Mouse (Mus musculus) inflammation-experienced regulatory T-cells (primary cell): ENCODE measurements around the gene Adra2a. TPM values are rescaled to one million over a fixed set of nuclear protein-coding genes. Genes with fewer than 3 reads are reported as not detected.

Experiments used
- polyA plus RNA-seq, 2 experiments: library from polyadenylated mRNA; unstranded; fragments of 100-300 nt; shearing (Covaris generic); gene quantifications; one replicate each; pipeline ENCODE4 v1.2.1; 2017

Adra2a gene
- not detected for polyA plus RNA-seq

GRCm38 (mm10) chr19:54043851-54044250, at the start of gene Adra2a:
Gene Adra2a (plus strand): TSS chr19:54044151.

Other genes starting within 250 kb of the Adra2a start
- gene Pdcd4, start 151.9 kb upstream of the Adra2a start, polyA plus RNA-seq, result 100 to 1,000 TPM; 137 to 143 TPM
- 10 to 100 TPM; 52.1 to 67.4 TPM for gene Shoc2, start 99.8 kb upstream of the Adra2a start, polyA plus RNA-seq
- gene Bbip1, start 99.5 kb upstream of the Adra2a start, polyA plus RNA-seq, result 10 to 100 TPM; 87.2 to 88.9 TPM